Mouse (Mus musculus) small intestine, adult 2 months (tissue): ENCODE data around the gene Apela.

Experiments
- CTCF ChIP-seq: fragments of 200-500 bp; IDR thresholded peaks from 2 replicates; pipeline ENCODE4 v1.5.1; 2012; ENCODE audit warnings: low read depth, mild to moderate bottlenecking, control low read depth, inconsistent platforms, low read length, moderate library complexity, mixed read lengths; ENCODE audit not compliant: insufficient replicate concordance, insufficient read length; ENCODE audit errors: extremely low read depth
- POLR2A ChIP-seq: fragments of 200-500 bp; IDR thresholded peaks from 2 replicates; pipeline ENCODE4 v1.6.1; 2012; ENCODE audit warnings: low read depth, mild to moderate bottlenecking, control low read depth, inconsistent platforms, low read length, moderate library complexity

DNA sequence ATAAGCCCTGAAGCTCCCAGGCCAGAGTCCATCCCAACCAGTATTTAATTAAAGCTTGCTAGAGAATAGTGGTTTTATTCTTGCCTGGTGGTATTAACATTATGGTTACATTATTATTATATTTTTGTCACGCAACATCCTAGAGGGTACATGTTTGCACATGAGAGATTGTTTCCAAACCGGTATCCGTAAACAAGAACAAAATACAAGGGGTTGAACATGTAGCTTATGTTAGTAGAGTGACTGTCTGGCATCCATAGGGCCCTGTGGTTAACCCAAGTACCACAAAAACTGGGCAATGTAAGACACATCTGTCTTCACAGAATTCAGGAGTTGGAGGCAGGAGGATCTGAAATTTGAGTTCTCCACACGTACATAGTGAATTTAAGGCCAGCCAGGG is 29.9 kb upstream of the Apela start:
- TF ChIP-seq CTCF (no peak), POLR2A (no peak)
